Mouse (Mus musculus): ENCODE data around the gene Prkce. TPM values are rescaled to one million over a fixed set of nuclear protein-coding genes. Genes with fewer than 3 reads are reported as not detected.

The Prkce gene
- polyA plus RNA-seq, 1 experiment from 2014 or later, result 1.1 TPM

DNA sequence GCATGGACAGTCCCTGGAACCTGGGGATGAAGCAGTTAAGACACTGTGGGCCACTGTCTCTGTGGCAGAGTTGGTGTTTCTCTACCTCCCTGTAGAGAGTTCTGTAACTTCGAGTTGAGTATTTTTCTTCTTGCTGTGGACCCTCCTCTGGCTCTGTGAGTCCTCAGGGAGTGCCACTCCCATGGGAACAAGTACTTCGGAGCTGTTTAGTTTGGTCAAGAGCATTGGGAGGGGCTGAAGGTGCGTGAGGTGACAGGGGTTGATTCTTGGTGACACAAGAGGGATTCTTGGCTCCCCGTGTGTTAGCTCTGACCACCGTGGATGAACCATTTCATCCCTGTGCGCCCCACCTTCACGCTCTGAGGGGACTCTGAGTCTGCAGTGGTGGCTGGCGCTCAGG, 81.2 kb downstream of the Prkce start:
- no peak overlapping the region for H3K4me3 ChIP-seq (ENCODE audit: inconsistent target)
- no peaks in the 10 kb centered on the region for H3K79me2 ChIP-seq (ENCODE audit: inconsistent target)
- no peaks in the 10 kb centered on the region for H3K36me3 ChIP-seq (ENCODE audit: inconsistent target)
- H3K27ac ChIP-seq, result no peak overlapping the region
- 92% methylated on average over 8 of the region's 8 CpGs for WGBS (ENCODE audit: missing documents)

- H3K4me3 ChIP-seq (ENCODE audit: inconsistent target), result no peak overlapping the region
- H3K36me3 ChIP-seq (ENCODE audit: inconsistent target), result no peaks in the 10 kb centered on the region
- no peak overlapping the region for H3K27ac ChIP-seq
- 59% methylated on average over 21 of the region's 21 CpGs for WGBS (ENCODE audit: missing documents)
- no peaks in the 10 kb centered on the region for H3K79me2 ChIP-seq (ENCODE audit: inconsistent target)
These were observed 82.2 kb downstream of the Prkce start for GRCm38 (mm10) chr17:86249499-86250405.

GRCm38 (mm10) chr17:86250406-86250905, 82.9 kb downstream of the Prkce start:
- Histone ChIP-seq H3K4me3 (ENCODE audit: inconsistent target) (no peak overlapping the region), H3K27ac (no peak overlapping the region), H3K79me2 (ENCODE audit: inconsistent target) (no peaks in the 10 kb centered on the region), H3K36me3 (ENCODE audit: inconsistent target) (no peaks in the 10 kb centered on the region)
- WGBS (ENCODE audit: missing documents), result 92% methylated on average over 7 of the region's 7 CpGs

DNA sequence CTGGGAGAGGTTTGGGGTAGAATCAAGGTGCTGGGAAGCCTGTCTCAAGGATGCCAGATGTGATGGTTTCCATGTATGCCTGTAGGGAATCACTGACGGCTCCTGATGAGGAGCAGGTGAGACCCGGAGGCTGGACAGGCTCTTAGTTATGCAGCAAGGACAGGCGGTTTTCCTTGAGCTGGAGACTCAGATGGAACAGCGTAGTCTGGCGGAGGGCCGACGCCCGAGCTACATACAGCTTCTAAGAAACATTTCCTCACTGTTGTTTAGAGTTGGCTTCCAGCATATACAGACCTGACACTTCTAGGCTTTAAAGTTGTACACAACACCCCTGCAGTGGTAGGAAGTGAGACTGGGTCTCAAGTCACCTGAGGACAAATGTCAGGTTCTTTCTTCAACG, 86.3 kb downstream of the Prkce start:
- Histone ChIP-seq H3K27ac (no peak overlapping the region), H3K4me3 (ENCODE audit: inconsistent target) (no peak overlapping the region), H3K36me3 (ENCODE audit: inconsistent target) (no peaks in the 10 kb centered on the region), H3K79me2 (ENCODE audit: inconsistent target) (no peaks in the 10 kb centered on the region)
- WGBS (ENCODE audit: missing documents), result 99% methylated on average over 9 of the region's 9 CpGs

- H3K27ac ChIP-seq, result no peak overlapping the region
- H3K4me3 ChIP-seq (ENCODE audit: inconsistent target), result no peak overlapping the region
- WGBS (ENCODE audit: missing documents), result 93% methylated on average over 8 of the region's 8 CpGs
- no peaks in the 10 kb centered on the region for H3K36me3 ChIP-seq (ENCODE audit: inconsistent target)
- no peaks in the 10 kb centered on the region for H3K79me2 ChIP-seq (ENCODE audit: inconsistent target)
These were observed 86.7 kb downstream of the Prkce start for GRCm38 (mm10) chr17:86254285-86254684.

DNA sequence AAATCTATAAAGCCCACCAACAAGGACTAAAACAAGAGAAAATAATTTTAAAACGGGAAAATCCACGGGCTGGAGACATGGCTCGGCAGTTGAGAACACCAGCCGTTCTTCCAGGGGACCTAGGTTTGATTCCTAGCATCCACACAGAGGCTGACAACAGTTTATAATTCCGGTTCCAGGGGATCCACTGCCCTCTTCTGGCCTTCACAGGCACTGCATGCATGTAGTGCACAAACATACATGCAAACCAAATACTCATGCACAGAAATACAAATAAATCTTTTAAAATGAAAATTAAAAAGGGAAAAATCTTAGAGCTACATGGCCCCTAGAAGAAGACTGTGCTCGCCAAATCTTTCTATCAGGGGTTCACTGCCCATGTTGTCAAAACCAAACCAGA, 87.4 kb downstream of the Prkce start:
- WGBS (ENCODE audit: missing documents), result 93% methylated on average over 6 of the region's 6 CpGs
- Histone ChIP-seq H3K4me3 (ENCODE audit: inconsistent target) (no peak overlapping the region), H3K36me3 (ENCODE audit: inconsistent target) (no peaks in the 10 kb centered on the region), H3K79me2 (ENCODE audit: inconsistent target) (no peaks in the 10 kb centered on the region), H3K27ac (no peak overlapping the region)

GRCm38 (mm10) chr17:86256730-86257131, 89.1 kb downstream of the Prkce start:
- Histone ChIP-seq H3K4me3 (ENCODE audit: inconsistent target) (no peak overlapping the region), H3K36me3 (ENCODE audit: inconsistent target) (no peaks in the 10 kb centered on the region), H3K27ac (no peak overlapping the region), H3K79me2 (ENCODE audit: inconsistent target) (no peaks in the 10 kb centered on the region)
- WGBS (ENCODE audit: missing documents), result 83% methylated on average over 8 of the region's 10 CpGs

- no peak overlapping the region for H3K27ac ChIP-seq
These were observed 93.5 kb downstream of the Prkce start for GRCm38 (mm10) chr17:86261067-86261466.

DNA sequence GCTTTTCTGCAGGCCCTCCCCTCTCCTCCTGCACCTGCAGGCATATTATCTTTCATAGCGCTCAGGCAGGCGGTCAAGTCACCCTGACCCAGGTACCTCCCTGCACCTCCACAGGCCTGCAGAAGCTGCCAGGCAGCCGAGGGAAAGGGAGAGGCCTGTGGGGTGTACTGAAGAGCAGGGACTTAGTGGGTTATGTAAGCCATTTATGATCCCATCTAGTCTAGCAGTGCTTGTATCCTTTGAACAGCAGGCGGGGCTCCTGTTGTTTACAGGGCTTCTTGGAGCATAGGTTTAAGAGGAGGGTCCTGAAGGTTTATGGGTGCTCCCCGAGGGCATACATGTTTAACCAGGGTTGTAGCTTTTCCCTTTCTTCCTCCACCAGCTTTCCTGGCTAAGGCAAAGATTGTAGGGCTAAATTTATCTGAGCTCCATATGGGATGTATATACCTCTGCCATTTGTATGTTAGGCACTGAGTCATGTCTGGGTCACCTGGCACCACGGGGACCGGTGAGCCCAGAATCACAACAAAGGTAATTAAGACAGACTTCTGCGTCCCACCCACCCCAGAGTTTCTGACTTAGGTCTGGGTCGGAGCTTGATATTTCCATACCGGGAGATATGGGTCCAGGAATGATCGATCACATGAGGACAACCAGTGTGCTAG, 96.5 kb downstream of the Prkce start:
- no peak overlapping the region for H3K27ac ChIP-seq
- WGBS (ENCODE audit: missing documents), result 96% methylated on average over 11 of the region's 11 CpGs
- no peaks in the 10 kb centered on the region for H3K36me3 ChIP-seq (ENCODE audit: inconsistent target)
- no peaks in the 10 kb centered on the region for H3K79me2 ChIP-seq (ENCODE audit: inconsistent target)
- H3K4me3 ChIP-seq (ENCODE audit: inconsistent target), result no peak overlapping the region

More at GRCm38 (mm10) chr17:86261067-86261466, 93.5 kb downstream of the Prkce start:
- no peak overlapping the region for H3K4me3 ChIP-seq (ENCODE audit: inconsistent target)
- no peaks in the 10 kb centered on the region for H3K79me2 ChIP-seq (ENCODE audit: inconsistent target)
- no peaks in the 10 kb centered on the region for H3K36me3 ChIP-seq (ENCODE audit: inconsistent target)
- WGBS (ENCODE audit: missing documents), result 99% methylated on average over 8 of the region's 8 CpGs

GRCm38 (mm10) chr17:86266051-86266450, 98.5 kb downstream of the Prkce start:
- Histone ChIP-seq H3K27ac (no peak overlapping the region), H3K4me3 (ENCODE audit: inconsistent target) (no peak overlapping the region), H3K79me2 (ENCODE audit: inconsistent target) (no peaks in the 10 kb centered on the region), H3K36me3 (ENCODE audit: inconsistent target) (no peaks in the 10 kb centered on the region)
- 90% methylated on average over 6 of the region's 6 CpGs for WGBS (ENCODE audit: missing documents)

DNA sequence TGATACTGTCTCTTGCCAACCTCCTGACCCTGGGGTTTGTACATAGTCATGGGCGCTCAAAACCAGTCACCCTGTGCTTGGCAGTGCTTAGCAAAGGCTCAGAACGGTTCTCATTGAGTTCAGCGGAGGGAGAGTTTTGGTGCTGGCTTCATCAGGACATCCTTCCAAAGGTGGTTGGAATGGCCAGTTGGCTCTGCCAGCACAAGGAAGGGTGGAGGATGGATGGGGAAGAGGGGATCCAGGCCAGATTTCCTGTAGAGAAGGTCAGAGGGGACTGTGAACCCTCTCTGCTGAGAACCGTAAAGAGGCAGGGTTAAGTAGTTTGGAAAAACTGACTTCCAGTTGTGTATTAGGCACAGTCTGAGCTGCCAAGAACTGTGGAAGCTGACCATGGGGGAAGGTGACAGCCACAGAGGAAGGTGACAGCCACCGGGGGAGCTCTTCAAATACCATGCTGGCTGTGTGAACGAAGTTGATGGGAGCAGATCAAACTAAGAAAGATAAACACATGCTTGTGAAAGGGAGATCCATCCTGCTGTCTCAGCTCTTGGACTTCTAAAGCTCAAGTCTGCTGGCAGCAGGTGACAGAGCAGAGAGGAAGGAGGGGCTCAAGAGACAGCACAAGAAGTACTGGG, 99.7 kb downstream of the Prkce start:
- no peak overlapping the region for H3K27ac ChIP-seq
- H3K36me3 ChIP-seq (ENCODE audit: inconsistent target), result no peaks in the 10 kb centered on the region
- WGBS (ENCODE audit: missing documents), result 88% methylated on average over 6 of the region's 6 CpGs
- no peak overlapping the region for H3K4me3 ChIP-seq (ENCODE audit: inconsistent target)
- H3K79me2 ChIP-seq (ENCODE audit: inconsistent target), result no peaks in the 10 kb centered on the region

GRCm38 (mm10) chr17:86269639-86270038, 102.1 kb downstream of the Prkce start:
- 91% methylated on average over 8 of the region's 8 CpGs for WGBS (ENCODE audit: missing documents)
- Histone ChIP-seq H3K27ac (no peak overlapping the region), H3K79me2 (ENCODE audit: inconsistent target) (no peaks in the 10 kb centered on the region), H3K36me3 (ENCODE audit: inconsistent target) (no peaks in the 10 kb centered on the region), H3K4me3 (ENCODE audit: inconsistent target) (no peak overlapping the region)

- H3K79me2 ChIP-seq (ENCODE audit: inconsistent target), result no peaks in the 10 kb centered on the region
- no peak overlapping the region for H3K27ac ChIP-seq
- WGBS (ENCODE audit: missing documents), result 96% methylated on average over 13 of the region's 13 CpGs
- no peak overlapping the region for H3K4me3 ChIP-seq (ENCODE audit: inconsistent target)
- no peaks in the 10 kb centered on the region for H3K36me3 ChIP-seq (ENCODE audit: inconsistent target)
These were observed 102.9 kb downstream of the Prkce start for GRCm38 (mm10) chr17:86270523-86270922.

DNA sequence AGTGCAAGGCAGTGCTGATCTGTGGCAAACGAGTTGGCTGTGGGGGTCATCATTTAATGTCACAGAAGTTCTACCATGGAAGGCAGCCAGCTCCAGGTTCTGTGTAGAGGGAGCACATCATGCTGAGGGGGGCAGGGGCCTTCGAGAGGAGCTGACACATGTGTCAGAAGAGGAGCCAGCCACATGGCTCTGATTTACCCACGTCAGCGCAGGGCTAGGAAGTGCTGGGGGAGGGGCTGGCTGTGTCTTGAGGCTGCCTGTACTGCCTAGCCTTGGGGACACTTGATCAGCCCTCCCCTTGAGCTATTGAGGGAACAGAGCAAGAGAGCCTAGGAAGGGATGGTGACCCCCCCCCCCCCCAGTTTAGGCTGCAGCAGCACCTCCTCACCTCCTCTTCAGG, 103.7 kb downstream of the Prkce start:
- Histone ChIP-seq H3K27ac (no peak overlapping the region), H3K36me3 (ENCODE audit: inconsistent target) (no peaks in the 10 kb centered on the region), H3K4me3 (ENCODE audit: inconsistent target) (no peak overlapping the region), H3K79me2 (ENCODE audit: inconsistent target) (no peaks in the 10 kb centered on the region)
- 64% methylated on average over 4 of the region's 4 CpGs for WGBS (ENCODE audit: missing documents)

GRCm38 (mm10) chr17:86272961-86273360, 105.4 kb downstream of the Prkce start:
- WGBS (ENCODE audit: missing documents), result 91% methylated on average over 6 of the region's 6 CpGs

More at GRCm38 (mm10) chr17:86272961-86273360, 105.4 kb downstream of the Prkce start:
- Histone ChIP-seq H3K79me2 (ENCODE audit: inconsistent target) (no peaks in the 10 kb centered on the region), H3K27ac (no peak overlapping the region), H3K4me3 (ENCODE audit: inconsistent target) (no peak overlapping the region), H3K36me3 (ENCODE audit: inconsistent target) (no peaks in the 10 kb centered on the region)
